Mouse (Mus musculus): ENCODE results near the gene Timp2. TPM values are rescaled to one million over a fixed set of nuclear protein-coding genes. Genes with fewer than 3 reads are reported as not detected.

Timp2 gene
- total RNA-seq, 2 experiments from 2014 or later: 255 to 337 TPM

Other genes starting within 250 kb of the Timp2 start
- gene Dnah17, start 225.1 kb downstream of the Timp2 start, total RNA-seq (2021): under 1 TPM; 0.14 to 0.16 TPM
- gene Cyth1, start 107.1 kb downstream of the Timp2 start, total RNA-seq (2021): 10 to 100 TPM; 59.3 to 63.5 TPM
- 10 to 100 TPM; 23.2 to 26.7 TPM for gene Usp36, start 65.5 kb downstream of the Timp2 start, total RNA-seq (2021)
- 1 to 10 TPM; 1.8 to 2.6 TPM for gene Cep295nl, start 13.2 kb downstream of the Timp2 start, total RNA-seq (2021)
- 10 to 100 TPM in 1 of 2 experiments, 1 to 10 TPM in 1; 9.3 to 10.7 TPM for gene Lgals3bp, start 46.4 kb upstream of the Timp2 start, total RNA-seq (2021)
- gene Cant1, start 63.3 kb upstream of the Timp2 start, total RNA-seq (2021): 10 to 100 TPM; 37.9 to 39.6 TPM
- gene C1qtnf1, start 72.5 kb upstream of the Timp2 start, total RNA-seq (2021): 1 to 10 TPM; 4.2 to 4.9 TPM
- gene Engase, start 121.1 kb upstream of the Timp2 start, total RNA-seq (2021): 10 to 100 TPM; 14.0 to 14.4 TPM

Measured in layer of hippocampus, postnatal 10 days (tissue).